In genomic region chr5:3151534-3152148, GRCm38 (mm10) we compare ENCODE assay signal across 8 mouse cellular contexts.
A peak's percentile ranks its signal among the peaks of the same experiment; 100 is the strongest.
DNase-seq lines count a peak whose midpoint lies in the region; ATAC-seq and TF ChIP-seq lines count a peak whose summit lies in the region.
"Not testable (repeated sequence)": the region's sequence is repeated elsewhere in the genome, so short reads cannot be mapped to it uniquely, and the experiment has no call there.

No protein-coding gene starts in this region.

- peak; percentile 72 for ATAC-seq in forebrain, embryonic 11.5 days (replicated peaks; ENCODE audit: low FRiP score)
- not testable (repeated sequence) for ATAC-seq in heart, embryonic 13.5 days (ENCODE audit: extremely low read depth, insufficient number of reproducible peaks, low FRiP score, low TSS enrichment); limb, embryonic 15.5 days (ENCODE audit: insufficient number of reproducible peaks, low FRiP score, low TSS enrichment, low read depth)
- peak; percentile 42; the same call in 1 of the 2 replicates for ATAC-seq in midbrain, embryonic 12.5 days (ENCODE audit: low FRiP score, low read depth)

- 0 out of 2 replicates have a peak overlapping the region, but pooled peaks have one; percentile 0 for H3K4me3 ChIP-seq in cortical plate, adult 2 months (ENCODE audit: insufficient read depth, low read length)
- not testable (repeated sequence) for H3K4me3 ChIP-seq in forebrain, embryonic 11.5 days (ENCODE audit: low read depth, low read length); midbrain, embryonic 12.5 days
- H3K4me3 ChIP-seq in heart, embryonic 13.5 days = peak overlapping the region; percentile 50
- 0 out of 2 replicates have a peak overlapping the region, but pooled peaks have one; percentile 32 for H3K4me3 ChIP-seq in limb, embryonic 15.5 days

- DNase-seq in 3T3-L1 (ENCODE audit: low read depth, low spot score) = peak; percentile 63
- DNase-seq in forebrain, embryonic 11.5 days (ENCODE audit: low spot score) = peak; percentile 52
- peak; percentile 38 for DNase-seq in induced T-regulatory cell, adult 2 months (ENCODE audit: low read depth)
- DNase-seq in retina, embryonic 14.5 days (ENCODE audit: low spot score) = peak; percentile 48

- 1% methylated on average over 11 of the region's 12 CpGs for WGBS in forebrain, embryonic 11.5 days
- 12% methylated on average over 12 of the region's 12 CpGs for WGBS in heart, embryonic 13.5 days
- 13% methylated on average over 12 of the region's 12 CpGs for WGBS in limb, embryonic 15.5 days
- WGBS in midbrain, embryonic 12.5 days = 2% methylated on average over 12 of the region's 12 CpGs

- not testable (repeated sequence) for H3K27me3 ChIP-seq in forebrain, embryonic 11.5 days (ENCODE audit: control insufficient read depth, insufficient read depth, low read length); heart, embryonic 13.5 days (replicated peaks); limb, embryonic 15.5 days; midbrain, embryonic 12.5 days

- not testable (repeated sequence) for H3K36me3 ChIP-seq in forebrain, embryonic 11.5 days (ENCODE audit: control insufficient read depth, insufficient read depth, low read length); heart, embryonic 13.5 days; limb, embryonic 15.5 days; midbrain, embryonic 12.5 days

- H3K9me3 ChIP-seq in forebrain, embryonic 11.5 days (ENCODE audit: control insufficient read depth, low read length); heart, embryonic 13.5 days; limb, embryonic 15.5 days; midbrain, embryonic 12.5 days: not testable (repeated sequence)

- not testable (repeated sequence) for TF ChIP-seq POLR2A in cortical plate, adult 2 months (IDR thresholded peaks at IDR 0.05; ENCODE audit: extremely low read depth, insufficient read depth, low read length)

- TF ChIP-seq CTCF in cortical plate, adult 2 months (IDR thresholded peaks at IDR 0.05; ENCODE audit: extremely low read depth, insufficient read depth, low read length) = not testable (repeated sequence)

- not testable (repeated sequence) for H3K4me1 ChIP-seq in cortical plate, adult 2 months (ENCODE audit: control insufficient read depth, insufficient read depth, low read length); forebrain, embryonic 11.5 days (replicated peaks; ENCODE audit: control insufficient read depth, insufficient read depth, low read length); heart, embryonic 13.5 days; limb, embryonic 15.5 days; midbrain, embryonic 12.5 days

- peak overlapping the region; percentile 47 for H3K4me2 ChIP-seq in forebrain, embryonic 11.5 days (ENCODE audit: low read depth, low read length, severe bottlenecking)
- H3K4me2 ChIP-seq in heart, embryonic 13.5 days = peak overlapping the region; percentile 76
- H3K4me2 ChIP-seq in limb, embryonic 15.5 days = peak overlapping the region; percentile 45; the same call in 1 of the 2 replicates
- H3K4me2 ChIP-seq in midbrain, embryonic 12.5 days (replicated peaks) = peak overlapping the region; percentile 59

- not testable (repeated sequence) for H3K9ac ChIP-seq in forebrain, embryonic 11.5 days (ENCODE audit: low read length); heart, embryonic 13.5 days; limb, embryonic 15.5 days; midbrain, embryonic 12.5 days (replicated peaks)

- H3K27ac ChIP-seq in cortical plate, adult 2 months (ENCODE audit: insufficient read depth, low read length); heart, embryonic 13.5 days (replicated peaks); limb, embryonic 15.5 days: not testable (repeated sequence)
- peak overlapping the region; percentile 83 for H3K27ac ChIP-seq in forebrain, embryonic 11.5 days (ENCODE audit: low read depth, low read length)
- peak overlapping the region; percentile 80 for H3K27ac ChIP-seq in midbrain, embryonic 12.5 days (replicated peaks)
